Mouse (Mus musculus) MEL (cell line): ENCODE measurements at regions not wholly inside any gene's neighbourhood (a gene's known extent, or its start where the extent isn't known, plus 50 kb on each side); places are given as distances from the start of the nearest gene placed in this dataset.

Experiments
- DNase-seq: peaks from one replicate; pipeline ENCODE4 v3.0.0; 2011; ENCODE audit warnings: low read depth, low spot score
- H3K27ac ChIP-seq: 2 replicates; pipeline ENCODE4 v1.5.1; 2012; ENCODE audit warnings: low read depth, mild to moderate bottlenecking, control low read depth, low read length, moderate library complexity; ENCODE audit not compliant: control insufficient read depth
- H3K27me3 ChIP-seq, 2 experiments: fragments of 150-350 bp in 1 of 2; sonication (generic) in 1 of 2; 2 replicates each; pipeline ENCODE4 v1.6.1; 2012; ENCODE audit warnings: low read length in 2 of 2, mild to moderate bottlenecking in 2 of 2, improper control_type of control experiment in 1 of 2, moderate library complexity in 1 of 2; ENCODE audit not compliant: insufficient read depth in 2 of 2, control insufficient read depth in 1 of 2
- H3K36me3 ChIP-seq, 2 experiments: 2 replicates each; pipeline ENCODE4 v1.6.1; 2012 to 2014; ENCODE audit warnings: low read length in 2 of 2, improper control_type of control experiment in 1 of 2, inconsistent platforms in 1 of 2, mild to moderate bottlenecking in 1 of 2; ENCODE audit not compliant: insufficient read depth in 2 of 2, control insufficient read depth in 1 of 2
- H3K4me1 ChIP-seq, 2 experiments: fragments of 150-350 bp in 1 of 2; sonication (generic) in 1 of 2; 2 replicates each; pipeline ENCODE4 v1.6.1; 2012; ENCODE audit warnings: low read length in 2 of 2, improper control_type of control experiment in 1 of 2, mild to moderate bottlenecking in 1 of 2; ENCODE audit not compliant: insufficient read depth in 2 of 2, control insufficient read depth in 1 of 2
- H3K4me3 ChIP-seq, 2 experiments: fragments of 150-350 bp in 1 of 2; sonication (generic) in 1 of 2; 2 replicates each; pipeline ENCODE4 v1.5.1; 2012; ENCODE audit warnings: low read depth in 2 of 2, low read length in 2 of 2, mild to moderate bottlenecking in 2 of 2, moderate library complexity in 2 of 2, control low read depth in 1 of 2, improper control_type of control experiment in 1 of 2; ENCODE audit not compliant: control insufficient read depth in 1 of 2, insufficient read depth in 1 of 2
- H3K79me2 ChIP-seq: 2 replicates; pipeline ENCODE4 v1.6.1; 2012; ENCODE audit warnings: mild to moderate bottlenecking, low read length, moderate library complexity; ENCODE audit not compliant: control insufficient read depth, poor library complexity, insufficient read depth
- H3K9ac ChIP-seq: 2 replicates; pipeline ENCODE4 v1.6.1; 2012; ENCODE audit warnings: low read depth, mild to moderate bottlenecking, control low read depth, low read length, moderate library complexity; ENCODE audit not compliant: control insufficient read depth, poor library complexity, severe bottlenecking
- H3K9me3 ChIP-seq: fragments of 150-350 bp; sonication (generic); replicated peaks from 2 replicates; pipeline ENCODE4 v1.6.1; 2012; ENCODE audit warnings: mild to moderate bottlenecking, low read length, improper control_type of control experiment, moderate library complexity; ENCODE audit not compliant: insufficient read depth
- BHLHE40 ChIP-seq: IDR thresholded peaks from 2 replicates; pipeline ENCODE4 v1.6.1; 2012; ENCODE audit warnings: low read depth, mild to moderate bottlenecking, inconsistent platforms, low read length, improper control_type of control experiment, borderline replicate concordance
- EP300 ChIP-seq, 2 experiments: IDR thresholded peaks; 2 replicates each; pipeline ENCODE4 v1.6.1; 2011; ENCODE audit warnings: improper control_type of control experiment in 2 of 2, low read length in 2 of 2, low read depth in 1 of 2, mild to moderate bottlenecking in 1 of 2
- HCFC1 ChIP-seq: IDR thresholded peaks from 2 replicates; pipeline ENCODE4 v1.6.1; 2012; ENCODE audit warnings: low read depth, mild to moderate bottlenecking, inconsistent platforms, low read length, improper control_type of control experiment, moderate library complexity
- JUND ChIP-seq: IDR thresholded peaks from 2 replicates; pipeline ENCODE4 v1.6.1; 2011; ENCODE audit warnings: low read depth, mild to moderate bottlenecking, improper control_type of control experiment, low read length
- NELFE ChIP-seq: IDR thresholded peaks from 2 replicates; pipeline ENCODE4 v1.6.1; 2011; ENCODE audit warnings: low read depth, low read length, improper control_type of control experiment
- POLR2A ChIP-seq, 2 experiments: IDR thresholded peaks; 2 replicates each; pipeline ENCODE4 v1.6.1; 2011 to 2012; ENCODE audit warnings: low read length in 2 of 2, mild to moderate bottlenecking in 2 of 2, control low read depth in 1 of 2, improper control_type of control experiment in 1 of 2, low read depth in 1 of 2, moderate library complexity in 1 of 2; ENCODE audit not compliant: control insufficient read depth in 1 of 2, insufficient read depth in 1 of 2, poor library complexity in 1 of 2
- RAD21 ChIP-seq: IDR thresholded peaks from 2 replicates; pipeline ENCODE4 v1.6.1; 2011; ENCODE audit warnings: mild to moderate bottlenecking, low read depth, low read length, improper control_type of control experiment
- SIN3A ChIP-seq: IDR thresholded peaks from 2 replicates; pipeline ENCODE4 v1.6.1; 2012; ENCODE audit warnings: low read length, improper control_type of control experiment, inconsistent platforms
- TBP ChIP-seq: IDR thresholded peaks from 2 replicates; pipeline ENCODE4 v1.8.0; 2011; ENCODE audit warnings: low read depth, low read length, improper control_type of control experiment
- USF2 ChIP-seq, 2 experiments: IDR thresholded peaks; 2 replicates each; pipeline ENCODE4 v1.6.1; 2011 to 2012; ENCODE audit warnings: improper control_type of control experiment in 2 of 2, low read length in 2 of 2, borderline replicate concordance in 1 of 2, inconsistent platforms in 1 of 2, low read depth in 1 of 2, mild to moderate bottlenecking in 1 of 2; ENCODE audit not compliant: insufficient read depth in 1 of 2
- ZKSCAN1 ChIP-seq: IDR thresholded peaks from 2 replicates; pipeline ENCODE4 v1.6.1; 2012; ENCODE audit warnings: low read depth, mild to moderate bottlenecking, inconsistent platforms, low read length, improper control_type of control experiment, moderate library complexity
- ZNF384 ChIP-seq: IDR thresholded peaks from 2 replicates; pipeline ENCODE4 v1.6.1; 2012; ENCODE audit warnings: low read depth, mild to moderate bottlenecking, inconsistent platforms, low read length, improper control_type of control experiment

DNA sequence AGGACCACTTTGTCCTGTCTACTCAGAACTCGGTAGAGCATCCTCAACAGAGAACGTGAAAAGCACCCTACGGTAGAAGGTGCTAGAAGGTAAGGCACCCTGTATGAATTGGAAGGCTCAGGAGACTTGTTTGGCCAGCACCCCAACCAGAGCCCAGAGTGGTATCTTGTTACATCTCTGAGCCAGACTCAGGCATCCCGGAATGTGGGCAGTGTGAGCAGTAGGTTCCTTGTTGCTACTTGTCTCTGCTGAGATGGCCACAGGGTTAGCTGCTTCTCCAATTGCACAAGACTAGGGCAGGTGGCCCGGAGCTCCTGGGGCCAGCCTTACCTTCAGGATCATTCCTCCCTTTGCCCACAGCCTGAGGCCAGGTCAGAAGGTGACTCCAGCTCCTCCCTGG lies 88.9 kb upstream of the Tle3 start:
- no peak overlapping the region for H3K9ac ChIP-seq
- H3K36me3 ChIP-seq: no peaks in the 10 kb centered on the region
- no peaks in the 10 kb centered on the region for H3K79me2 ChIP-seq
- H3K9me3 ChIP-seq: no peaks in the 10 kb centered on the region
- H3K4me1 ChIP-seq: peaks cover 0 to 23% of the 10 kb centered on the region in 2 experiments; a peak in 2 of 4 replicates
- no peak for DNase-seq
- H3K4me3 ChIP-seq: no peak overlapping the region
- H3K27ac ChIP-seq: no peak overlapping the region
- no peaks in the 10 kb centered on the region for H3K27me3 ChIP-seq
- no peak for TF ChIP-seq SIN3A

DNA sequence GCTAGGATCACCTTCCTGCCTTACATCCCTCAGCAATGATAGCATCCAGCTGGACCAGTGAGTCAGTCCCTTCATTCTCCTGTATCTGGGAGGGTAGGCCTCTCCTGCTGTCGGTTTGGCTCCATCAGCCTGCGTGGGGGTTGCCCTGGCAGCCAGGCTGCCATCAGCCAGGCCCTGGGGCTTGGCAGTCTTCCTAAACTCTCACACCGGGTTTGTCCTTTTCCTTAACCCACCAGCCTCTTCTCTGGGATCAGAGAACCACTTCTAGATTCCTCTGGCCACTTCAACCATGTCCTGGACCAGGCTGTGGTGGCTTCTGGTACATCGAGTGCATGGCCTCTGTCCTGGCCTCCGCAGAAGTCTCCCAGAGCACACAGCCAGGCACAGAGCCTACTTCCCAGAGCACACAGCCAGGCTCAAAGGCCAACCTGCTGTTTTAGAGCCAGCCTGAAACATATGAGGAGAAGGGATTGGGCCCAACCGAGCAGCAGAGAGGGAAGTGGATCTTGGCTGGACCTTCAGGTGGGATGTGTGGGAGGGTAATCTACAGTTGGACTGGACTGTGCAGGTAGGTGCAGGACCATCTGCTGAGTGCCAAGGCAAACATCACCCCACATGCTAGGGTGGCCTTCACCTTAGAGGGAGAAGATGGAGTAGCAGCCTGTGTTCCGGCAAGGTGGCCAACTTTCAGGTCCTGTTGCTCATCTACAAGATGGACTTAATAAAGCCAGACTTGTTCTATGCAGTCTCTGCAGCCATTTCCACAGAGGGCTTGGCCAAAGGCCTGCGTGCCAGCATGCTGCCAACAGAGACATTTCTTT lies 87.8 kb upstream of the Tle3 start:
- TF ChIP-seq SIN3A: no peak

DNA sequence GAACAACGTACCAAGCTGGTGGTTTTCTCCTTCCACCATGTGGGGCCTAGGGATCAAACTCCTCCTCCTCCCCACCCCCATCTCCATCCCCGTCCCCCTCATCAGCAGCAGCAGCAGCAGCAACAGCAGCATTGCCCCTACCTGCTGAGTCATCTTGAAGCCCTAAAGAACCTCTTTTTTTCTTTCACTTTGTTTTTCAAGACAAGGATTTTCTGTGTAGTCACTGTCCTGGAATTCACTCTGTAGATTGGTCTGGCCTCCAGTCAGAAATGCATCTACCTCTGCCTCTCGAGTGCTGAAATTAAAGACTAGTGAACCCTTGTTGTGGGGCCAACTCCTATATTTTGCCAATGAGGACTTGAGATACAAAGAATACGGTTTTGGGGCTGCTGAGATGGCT lies 85.6 kb upstream of the Tle3 start:
- Histone ChIP-seq H3K4me3 (no peak overlapping the region; a peak in 1 of 4 replicates), H3K36me3 (no peaks in the 10 kb centered on the region), H3K9me3 (no peaks in the 10 kb centered on the region), H3K27me3 (no peaks in the 10 kb centered on the region), H3K27ac (no peak overlapping the region; the same call in 1 of the 2 replicates), H3K4me1 (peaks cover 0 to 14% of the 10 kb centered on the region in 2 experiments; a peak in 2 of 4 replicates), H3K79me2 (no peaks in the 10 kb centered on the region), H3K9ac (no peak overlapping the region; the same call in 1 of the 2 replicates)
- TF ChIP-seq USF2 (IDR thresholded peaks at IDR 0.05; ENCODE audit: borderline replicate concordance in 1 of 2, insufficient read depth in 1 of 2, low read depth in 1 of 2, low read length in 2 of 2): no peak
- TF ChIP-seq NELFE: no peak
- TF ChIP-seq EP300 (IDR thresholded peaks at IDR 0.05; ENCODE audit: low read depth in 1 of 2, low read length in 2 of 2): no peak
- TF ChIP-seq ZNF384: 0 out of 2 replicates have a peak, but pooled peaks have one; percentile 32
- DNase-seq: peak; percentile 37

More for the DNA sequence above, 87.8 kb upstream of the Tle3 start:
- Histone ChIP-seq H3K4me3 (no peak overlapping the region), H3K36me3 (no peaks in the 10 kb centered on the region), H3K4me1 (peaks cover 0 to 14% of the 10 kb centered on the region in 2 experiments; a peak in 2 of 4 replicates), H3K27ac (no peak overlapping the region), H3K9me3 (no peaks in the 10 kb centered on the region), H3K79me2 (no peaks in the 10 kb centered on the region), H3K27me3 (no peaks in the 10 kb centered on the region), H3K9ac (no peak overlapping the region)
- DNase-seq: no peak

DNA sequence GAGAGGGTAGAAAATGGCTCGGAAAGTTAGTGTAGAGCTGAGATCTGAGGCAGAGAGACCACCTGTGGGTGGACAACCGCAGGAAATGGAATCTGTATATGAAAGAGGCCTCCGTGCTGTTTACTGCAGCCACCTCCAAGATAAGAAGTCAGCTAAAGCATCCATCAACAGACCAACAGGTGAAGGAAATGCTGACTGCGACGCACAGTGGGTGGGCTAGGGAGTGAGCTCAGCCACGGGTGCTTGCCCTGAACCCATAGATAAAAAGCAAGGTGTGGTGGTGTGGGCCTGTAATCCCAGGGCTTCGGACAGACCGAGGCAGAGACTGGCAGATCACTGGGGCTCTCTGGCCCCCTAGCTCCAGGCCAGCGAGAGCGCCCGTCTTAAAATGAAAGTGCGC lies 83.0 kb upstream of the Tle3 start:
- no peak for DNase-seq
- Histone ChIP-seq H3K9me3 (no peaks in the 10 kb centered on the region), H3K9ac (no peak overlapping the region), H3K36me3 (no peaks in the 10 kb centered on the region), H3K4me3 (no peak overlapping the region), H3K79me2 (no peaks in the 10 kb centered on the region), H3K27ac (no peak overlapping the region), H3K4me1 (no peaks in the 10 kb centered on the region), H3K27me3 (no peaks in the 10 kb centered on the region; a peak in 2 of 4 replicates)
- TF ChIP-seq JUND: no peak
- no peak for TF ChIP-seq HCFC1
- TF ChIP-seq BHLHE40: no peak
- TF ChIP-seq USF2 (IDR thresholded peaks at IDR 0.05; ENCODE audit: borderline replicate concordance in 1 of 2, insufficient read depth in 1 of 2, low read depth in 1 of 2, low read length in 2 of 2): no peak
- TF ChIP-seq POLR2A (IDR thresholded peaks at IDR 0.05; ENCODE audit: control insufficient read depth in 1 of 2, insufficient read depth in 1 of 2, low read depth in 1 of 2, low read length in 2 of 2, poor library complexity in 1 of 2): no peak
- TF ChIP-seq RAD21: no peak
- TF ChIP-seq ZKSCAN1: no peak
- TF ChIP-seq TBP: no peak
